Mouse (Mus musculus): Measurements from ENCODE around the gene Best2. TPM values are rescaled to one million over a fixed set of nuclear protein-coding genes. Genes with fewer than 3 reads are reported as not detected.

Gene Best2
- total and polyA plus RNA-seq, 3 experiments: 0.04 to 0.13 TPM; not detected in 1

GRCm38 (mm10) chr8:84976031-84976762 is 38.1 kb downstream of the Best2 start (continued):
- no peak for TF ChIP-seq GATA1 (IDR thresholded peaks at IDR 0.05; ENCODE audit: low read depth, low read length)
- TF ChIP-seq UBTF (IDR thresholded peaks at IDR 0.05; ENCODE audit: borderline replicate concordance, insufficient read depth, low read depth, low read length): no peak
- TF ChIP-seq E2F4 (IDR thresholded peaks at IDR 0.05; ENCODE audit: borderline replicate concordance, low read depth, low read length): no peak
- TF ChIP-seq RAD21 (IDR thresholded peaks at IDR 0.05; ENCODE audit: low read depth, low read length): no peak

DNA sequence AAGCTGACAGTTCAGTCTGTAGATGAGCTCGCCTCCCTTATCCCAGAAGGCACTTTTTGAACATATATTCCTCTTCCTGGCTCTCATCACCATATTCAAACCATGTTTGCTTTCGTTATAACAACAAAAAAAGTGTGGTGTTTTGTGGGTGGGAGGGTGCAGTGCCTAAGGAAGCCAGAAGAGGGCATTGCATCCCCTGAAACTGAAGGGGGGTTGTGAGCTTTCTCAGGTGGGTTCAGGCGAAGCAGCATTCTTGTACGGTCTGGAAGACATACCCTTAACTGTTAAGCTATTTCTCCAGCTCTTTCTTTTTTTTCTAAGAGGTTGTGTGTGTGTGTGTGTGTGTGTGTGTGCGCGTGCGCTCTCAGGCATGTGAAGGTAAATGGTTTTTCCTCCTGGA is 38.9 kb downstream of the Best2 start:
- H3K27me3 ChIP-seq (ENCODE audit: control insufficient read depth in 1 of 2, insufficient read depth in 2 of 2, low read length in 2 of 2): no peaks in the 10 kb centered on the region
- TF ChIP-seq TBP (IDR thresholded peaks at IDR 0.05; ENCODE audit: low read depth, low read length) (no peak), HCFC1 (IDR thresholded peaks at IDR 0.05; ENCODE audit: low read depth, low read length) (peak; percentile 15; the same call in 1 of the 2 replicates), CTCF (IDR thresholded peaks at IDR 0.05 in 2 of 3, conservative IDR thresholded peaks at IDR 0.05 in 1 of 3; ENCODE audit: control insufficient read depth in 1 of 3, insufficient read depth in 1 of 3, low read depth in 2 of 3, low read length in 3 of 3, poor library complexity in 1 of 3, severe bottlenecking in 1 of 3) (peak; percentile 80 to 91 (median 89)), ZMIZ1 (IDR thresholded peaks at IDR 0.05; ENCODE audit: low read depth, low read length) (no peak), ZC3H11A (IDR thresholded peaks at IDR 0.05; ENCODE audit: low read depth, low read length) (peak; percentile 91), ETS1 (IDR thresholded peaks at IDR 0.05; ENCODE audit: low read depth, low read length) (peak; percentile 72; the same call in 1 of the 2 replicates), SIN3A (IDR thresholded peaks at IDR 0.05; ENCODE audit: low read length) (peak; percentile 68; the same call in 1 of the 2 replicates), MAZ (IDR thresholded peaks at IDR 0.05; ENCODE audit: low read depth, low read length) (peak; percentile 91), ZNF384 (IDR thresholded peaks at IDR 0.05; ENCODE audit: low read depth, low read length) (peak; percentile 74), KAT2A (conservative IDR thresholded peaks at IDR 0.05; ENCODE audit: low read depth, low read length) (no peak), BHLHE40 (IDR thresholded peaks at IDR 0.05; ENCODE audit: borderline replicate concordance, low read depth, low read length) (peak; percentile 22; the same call in 1 of the 2 replicates), SMC3 (IDR thresholded peaks at IDR 0.05; ENCODE audit: low read depth, low read length) (peak; percentile 89), ELF1 (IDR thresholded peaks at IDR 0.05; ENCODE audit: low read depth, low read length) (no peak), RAD21 (IDR thresholded peaks at IDR 0.05; ENCODE audit: low read depth, low read length) (peak; percentile 81)
- peak overlapping the region; percentile 62 to 86 for H3K4me3 ChIP-seq (ENCODE audit: control insufficient read depth in 1 of 2, insufficient read depth in 1 of 2, low read depth in 2 of 2, low read length in 2 of 2)
- H3K79me2 ChIP-seq (ENCODE audit: control insufficient read depth, insufficient read depth, low read length, poor library complexity): peaks cover 29% of the 10 kb centered on the region
- peaks cover 4 to 19% of the 10 kb centered on the region in 2 experiments; a peak in 3 of 4 replicates for H3K36me3 ChIP-seq (ENCODE audit: control insufficient read depth in 1 of 2, insufficient read depth in 2 of 2, low read length in 2 of 2)
- H3K9ac ChIP-seq (ENCODE audit: control insufficient read depth, low read depth, low read length, poor library complexity, severe bottlenecking): peak overlapping the region; percentile 79
- peak overlapping the region; percentile 86 for H3K27ac ChIP-seq (ENCODE audit: control insufficient read depth, low read depth, low read length)
- no peaks in the 10 kb centered on the region for H3K9me3 ChIP-seq (replicated peaks; ENCODE audit: insufficient read depth, low read length)
- DNase-seq (ENCODE audit: low read depth, low spot score): peak; percentile 89
- peaks cover 4 to 35% of the 10 kb centered on the region in 2 experiments; a peak in 3 of 4 replicates for H3K4me1 ChIP-seq (ENCODE audit: control insufficient read depth in 1 of 2, insufficient read depth in 2 of 2, low read length in 2 of 2)

Measured in MEL (cell line).